8 mouse cellular contexts compared by ENCODE assay signal in genomic region chr16:43334411-43335150, GRCm38 (mm10).
DNase-seq lines count a peak whose midpoint lies in the region; ATAC-seq and TF ChIP-seq lines count a peak whose summit lies in the region.

No protein-coding gene starts in this region.

- H3K36me3 ChIP-seq in liver, postnatal 0 days (replicated peaks; ENCODE audit: insufficient read depth, low read length), result no peaks in the 10 kb centered on the region
- H3K36me3 ChIP-seq in liver, embryonic 11.5 days (ENCODE audit: control insufficient read depth, insufficient read depth, low read length), result no peaks in the 10 kb centered on the region

- TF ChIP-seq CTCF in liver, postnatal 0 days (IDR thresholded peaks at IDR 0.05; ENCODE audit: low read depth), result no peak

- H3K27me3 ChIP-seq in liver, postnatal 0 days (ENCODE audit: insufficient read depth, low read length), result no peaks in the 10 kb centered on the region
- H3K27me3 ChIP-seq in liver, embryonic 11.5 days (replicated peaks; ENCODE audit: control insufficient read depth, insufficient read depth, low read length), result no peaks in the 10 kb centered on the region

- ATAC-seq in liver, postnatal 0 days, result no peak
- no peak for ATAC-seq in liver, embryonic 11.5 days (replicated peaks; ENCODE audit: low FRiP score)

- no peak overlapping the region for H3K4me2 ChIP-seq in liver, postnatal 0 days (ENCODE audit: low read depth, low read length)
- H3K4me2 ChIP-seq in liver, embryonic 11.5 days, result no peak overlapping the region

- H3K27ac ChIP-seq in liver, postnatal 0 days (ENCODE audit: low read depth), result 0 out of 2 replicates have a peak overlapping the region, but pooled peaks have one; percentile 48
- no peak overlapping the region for H3K27ac ChIP-seq in liver, embryonic 11.5 days (ENCODE audit: low read depth, low read length)

- no peak for TF ChIP-seq EP300 in liver, postnatal 0 days (IDR thresholded peaks at IDR 0.05; ENCODE audit: low read depth)

- H3K9ac ChIP-seq in liver, postnatal 0 days (replicated peaks), result no peak overlapping the region
- H3K9ac ChIP-seq in liver, embryonic 11.5 days (ENCODE audit: low read depth, low read length), result no peak overlapping the region

- no peaks in the 10 kb centered on the region for H3K9me3 ChIP-seq in liver, postnatal 0 days (ENCODE audit: low read length)
- no peaks in the 10 kb centered on the region for H3K9me3 ChIP-seq in liver, embryonic 11.5 days (ENCODE audit: control insufficient read depth, low read length)

- no peak for DNase-seq in liver, postnatal 0 days
- no peak for DNase-seq in liver, embryonic 11.5 days (ENCODE audit: low spot score)
- DNase-seq in embryo, embryonic 10 days (ENCODE audit: low spot score), result peak; percentile 13
- DNase-seq in heart, adult 9 months (ENCODE audit: low spot score in 2 of 2), result peak; percentile 50 to 69
- DNase-seq in kidney, postnatal 25 days, result peak; percentile 48 to 55
- DNase-seq in right cerebral cortex, postnatal 4 days, result peak; percentile 19
- no peak for DNase-seq in layer of hippocampus, adult 8-10 months (ENCODE audit: low spot score in 2 of 2)
- DNase-seq in urinary bladder, postnatal 10 days (ENCODE audit: low spot score), result no peak

- peaks cover 3% of the 10 kb centered on the region; the same call in 1 of the 2 replicates for H3K4me1 ChIP-seq in liver, postnatal 0 days (ENCODE audit: insufficient read depth)
- H3K4me1 ChIP-seq in liver, embryonic 11.5 days (replicated peaks; ENCODE audit: control insufficient read depth, insufficient read depth, low read length), result no peaks in the 10 kb centered on the region

- WGBS in liver, postnatal 0 days (ENCODE audit: insufficient replicate concordance), result 43% methylated on average over 11 of the region's 11 CpGs
- WGBS in liver, embryonic 11.5 days, result 51% methylated on average over 11 of the region's 11 CpGs

- no peak overlapping the region for H3K4me3 ChIP-seq in liver, postnatal 0 days (ENCODE audit: low read depth, low read length)
- H3K4me3 ChIP-seq in liver, embryonic 11.5 days (ENCODE audit: low read depth, low read length), result no peak overlapping the region

Comparison
In these comparisons a context has a peak if more than half of its experiments do, and no peak if none do; other contexts are left out.
1. DNase-seq: peak in embryo, embryonic 10 days (single experiment), heart, adult 9 months (2 of 2), kidney, postnatal 25 days (2 of 2) and right cerebral cortex, postnatal 4 days (single experiment); none in liver, postnatal 0 days (single experiment), liver, embryonic 11.5 days (single experiment), layer of hippocampus, adult 8-10 months (0 of 2) and urinary bladder, postnatal 10 days (single experiment).